Mouse (Mus musculus): ENCODE data around the gene Gm9970.

DNA sequence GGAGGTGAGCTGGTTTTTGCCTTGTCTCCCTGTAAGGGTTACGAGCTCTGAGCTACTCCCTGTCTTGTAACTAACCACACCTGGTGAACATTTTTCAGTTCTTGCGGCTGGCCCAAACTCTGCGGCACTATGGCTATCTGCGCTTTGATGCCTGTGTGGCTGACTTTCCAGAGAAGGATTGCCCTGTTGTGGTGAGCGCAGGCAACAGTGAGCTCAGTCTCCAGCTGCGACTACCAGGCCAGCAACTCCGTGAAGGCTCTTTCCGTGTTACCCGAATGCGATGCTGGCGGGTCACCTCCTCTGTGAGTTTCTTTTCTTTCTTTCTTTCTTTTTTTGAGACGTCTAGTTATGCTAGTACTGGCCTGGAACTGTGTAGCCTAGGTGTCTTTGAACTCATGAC lies 44.0 kb downstream of the Gm9970 start:
- no peak for TF ChIP-seq CTCF (IDR thresholded peaks at IDR 0.05; ENCODE audit: low read depth, low read length)
- TF ChIP-seq GATA2 (IDR thresholded peaks at IDR 0.05; ENCODE audit: borderline replicate concordance, low read depth, low read length): no peak
- TF ChIP-seq GATA1 (IDR thresholded peaks at IDR 0.05; ENCODE audit: borderline replicate concordance, low read length): no peak
